Mouse (Mus musculus): ENCODE measurements at regions not wholly inside any gene's neighbourhood (a gene's known extent, or its start where the extent isn't known, plus 50 kb on each side); places are given as distances from the start of the nearest gene placed in this dataset.

GRCm38 (mm10) chr2:147803102-147803501, 243.7 kb downstream of the Foxa2 start:
- DNase-seq = peak; percentile 8 to 73

DNA sequence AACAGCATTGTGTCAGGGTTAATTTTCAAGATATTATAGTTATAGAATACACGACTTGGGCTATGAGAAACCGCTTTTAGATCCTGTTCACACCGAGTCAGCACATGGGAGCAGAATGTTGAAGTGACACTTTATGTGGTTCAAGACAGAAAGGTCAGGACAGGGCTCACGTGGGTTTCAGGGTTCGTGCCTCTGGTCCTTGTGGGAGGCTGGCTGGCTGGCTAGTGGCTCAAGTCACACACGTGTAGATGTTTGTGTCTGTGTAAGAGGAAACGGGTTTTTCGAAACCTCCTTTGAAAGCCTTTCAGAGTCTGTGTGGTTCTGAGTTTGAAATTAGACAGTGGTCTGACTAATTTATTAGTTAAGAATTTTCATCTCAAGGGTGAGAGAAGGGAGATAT, 255.3 kb downstream of the Foxa2 start:
- DNase-seq = no peak

GRCm38 (mm10) chr2:147789877-147790276, 256.9 kb downstream of the Foxa2 start:
- no peak for DNase-seq

GRCm38 (mm10) chr2:147789268-147789667, 257.5 kb downstream of the Foxa2 start:
- peak; percentile 50 to 85 for DNase-seq

DNA sequence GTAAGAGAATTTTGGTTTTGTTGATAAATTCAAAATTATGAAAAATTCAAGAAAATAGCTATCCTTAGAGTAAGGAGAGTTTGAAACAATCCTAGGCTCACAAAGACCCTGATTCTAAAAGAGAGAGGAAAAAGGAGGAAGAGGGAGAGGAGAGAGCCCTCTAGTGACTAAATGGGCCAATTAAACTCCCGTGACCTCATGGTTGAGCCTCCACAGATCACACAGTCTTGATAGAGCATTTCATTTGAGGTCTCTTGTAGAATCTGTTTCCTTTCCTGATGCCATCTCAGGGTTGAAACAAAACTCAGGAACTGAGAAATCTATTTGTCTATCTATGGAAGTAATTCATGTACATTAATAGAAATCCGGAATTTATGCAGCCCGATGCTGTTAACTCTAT, 258.8 kb downstream of the Foxa2 start:
- DNase-seq = no peak

- peak; percentile 29 to 32 for DNase-seq
Observed at GRCm38 (mm10) chr2:147782496-147782895, 264.3 kb downstream of the Foxa2 start.

GRCm38 (mm10) chr2:147776316-147776715, 270.5 kb downstream of the Foxa2 start:
- no peak for DNase-seq

DNA sequence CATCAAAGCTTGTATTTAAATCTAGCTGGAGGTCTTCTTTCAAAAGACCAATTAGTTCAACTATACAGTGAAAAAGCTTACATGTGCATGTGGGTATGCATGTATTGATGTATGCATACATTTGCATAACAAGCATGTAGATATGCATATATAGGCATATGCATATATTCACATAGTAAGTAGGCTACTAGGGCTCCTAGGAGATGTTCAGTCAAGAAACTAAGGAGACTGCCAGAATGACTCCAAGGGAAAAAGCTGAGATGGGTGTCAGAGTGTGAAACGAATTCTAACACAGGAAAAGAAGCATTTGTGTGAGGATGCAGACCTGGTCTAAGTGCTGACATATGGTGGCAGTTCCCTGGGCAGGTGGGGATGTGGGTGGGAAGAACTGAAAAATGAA, 274.2 kb downstream of the Foxa2 start:
- DNase-seq = no peak

GRCm38 (mm10) chr2:147753089-147753488, 293.7 kb downstream of the Foxa2 start:
- DNase-seq = no peak

GRCm38 (mm10) chr2:147751831-147752230, 294.9 kb downstream of the Foxa2 start:
- DNase-seq = no peak

DNA sequence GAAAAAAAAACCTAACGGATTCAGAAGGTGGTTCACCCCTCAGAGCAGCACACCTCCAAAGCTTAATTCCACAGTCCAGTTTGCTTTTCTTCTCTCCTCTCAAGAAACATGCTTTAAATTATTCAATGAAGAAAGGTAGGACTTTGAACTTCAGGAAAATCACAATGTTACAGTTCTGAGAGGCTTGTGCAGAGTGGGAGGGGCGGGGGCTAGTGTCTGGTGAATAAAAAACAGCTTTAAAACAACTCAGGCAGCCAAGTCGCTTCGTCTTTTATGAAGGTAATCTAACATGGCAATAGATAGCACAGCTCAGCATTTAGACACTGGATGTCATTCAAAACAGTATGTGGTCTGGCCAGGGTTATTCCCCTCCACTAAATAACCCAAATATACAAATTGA, 298.8 kb downstream of the Foxa2 start:
- DNase-seq = peak; percentile 33 to 61

DNA sequence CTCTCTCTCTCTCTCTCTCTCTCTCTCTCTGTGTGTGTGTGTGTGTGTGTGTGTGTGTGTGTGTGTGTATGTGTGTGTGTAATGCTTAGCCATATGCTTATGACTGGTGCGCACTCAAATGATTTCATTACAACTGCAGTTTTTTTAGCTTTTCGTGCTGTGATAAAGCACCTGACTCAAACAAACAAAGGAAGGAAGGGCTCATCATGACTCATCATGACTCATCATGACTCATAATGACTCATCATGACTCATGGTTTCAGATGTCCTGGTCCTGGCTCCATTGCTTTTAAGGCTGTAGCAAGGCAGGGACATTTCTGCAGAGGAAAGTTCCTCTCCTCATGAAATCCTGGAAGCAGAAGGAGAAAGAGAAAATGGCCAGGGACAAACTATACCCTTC, 302.9 kb downstream of the Foxa2 start:
- no peak for DNase-seq

- peak; percentile 13 to 34 for DNase-seq
Observed at GRCm38 (mm10) chr2:147738307-147738872, 308.4 kb downstream of the Foxa2 start.

DNA sequence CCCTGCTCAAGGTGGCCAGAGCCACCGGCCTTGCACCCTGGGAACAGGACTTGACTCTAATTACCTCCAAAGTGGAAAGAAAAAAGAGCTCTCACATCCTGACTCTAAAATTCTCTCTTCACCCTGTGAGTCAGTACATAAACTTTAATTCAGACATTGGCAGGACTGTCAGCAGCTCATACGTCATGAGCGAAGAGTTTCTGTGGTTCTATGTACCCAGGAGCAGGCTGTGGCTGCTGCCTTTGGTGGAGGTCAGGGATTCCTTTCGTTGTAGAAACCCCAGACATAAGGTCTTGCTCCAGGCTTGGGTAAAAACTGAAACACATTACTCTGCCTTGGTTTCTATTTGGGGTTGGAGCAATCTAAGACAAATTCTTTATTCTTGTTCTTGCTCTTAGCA, 319.4 kb downstream of the Foxa2 start:
- no peak for DNase-seq

GRCm38 (mm10) chr2:147718936-147719335, 327.8 kb downstream of the Foxa2 start:
- no peak for DNase-seq

- no peak for DNase-seq
Observed at GRCm38 (mm10) chr2:147717484-147717947, 329.3 kb downstream of the Foxa2 start.

DNA sequence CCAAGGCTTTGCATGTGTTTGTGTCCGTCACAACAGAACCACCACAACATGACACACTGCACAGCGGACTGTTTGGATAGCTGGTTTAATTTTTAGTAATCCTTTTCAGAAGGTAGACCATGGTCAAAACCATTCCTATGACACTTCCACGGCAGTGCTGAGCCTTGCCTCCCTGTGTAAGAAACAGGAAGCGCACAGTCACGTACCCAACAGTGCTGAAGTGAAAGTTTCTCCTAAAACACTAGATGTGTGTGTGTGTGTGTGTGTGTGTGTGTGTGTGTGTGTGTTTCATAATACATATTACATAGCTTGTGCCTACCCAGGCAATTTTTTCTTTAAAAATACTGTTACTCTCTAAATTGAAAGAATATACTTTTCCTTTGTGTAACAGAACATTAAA, 331.0 kb downstream of the Foxa2 start:
- DNase-seq = no peak

GRCm38 (mm10) chr2:147710593-147711265, 336.0 kb downstream of the Foxa2 start:
- DNase-seq = no peak

GRCm38 (mm10) chr2:147709799-147710198, 337.0 kb downstream of the Foxa2 start:
- no peak for DNase-seq

DNA sequence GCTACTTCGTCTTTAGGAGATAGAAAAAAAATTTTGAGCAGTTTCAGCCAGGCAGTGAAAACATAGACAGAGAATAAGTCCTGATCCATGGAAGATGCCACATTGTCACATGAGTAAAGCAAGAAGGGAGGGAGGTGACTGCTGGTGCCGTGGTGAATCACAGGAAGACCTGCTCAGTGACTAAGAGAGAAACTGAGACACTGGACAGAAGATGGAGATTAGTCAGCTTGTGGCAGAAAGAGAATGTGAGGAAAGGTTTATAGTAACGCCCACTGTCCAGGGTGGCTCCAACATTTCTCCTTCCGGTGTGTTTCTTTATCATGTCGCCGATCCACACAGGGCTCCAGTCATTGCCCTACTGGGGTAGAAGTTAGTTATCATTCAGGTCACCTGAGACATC, 339.6 kb downstream of the Foxa2 start:
- DNase-seq = no peak

DNA sequence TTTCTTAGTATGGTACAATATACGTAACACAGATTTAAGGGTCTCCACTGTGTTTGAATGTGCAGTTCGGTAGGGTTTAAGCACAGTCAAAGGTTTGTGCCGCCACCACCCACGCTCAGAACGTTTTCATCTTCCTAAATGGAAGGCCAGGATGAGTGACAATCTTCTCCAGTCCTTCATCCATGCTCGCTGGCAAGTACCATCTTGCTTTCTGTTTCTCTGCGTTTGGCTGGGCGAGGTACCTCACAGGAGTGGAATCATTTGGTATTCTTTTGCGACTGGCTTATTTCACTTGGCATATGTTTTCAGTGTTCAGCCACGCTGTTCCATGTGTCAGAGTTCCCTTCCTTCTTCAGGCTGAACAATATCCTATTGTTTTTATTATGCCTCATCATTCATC, 342.3 kb downstream of the Pax1 start:
- DNase-seq = no peak

DNA sequence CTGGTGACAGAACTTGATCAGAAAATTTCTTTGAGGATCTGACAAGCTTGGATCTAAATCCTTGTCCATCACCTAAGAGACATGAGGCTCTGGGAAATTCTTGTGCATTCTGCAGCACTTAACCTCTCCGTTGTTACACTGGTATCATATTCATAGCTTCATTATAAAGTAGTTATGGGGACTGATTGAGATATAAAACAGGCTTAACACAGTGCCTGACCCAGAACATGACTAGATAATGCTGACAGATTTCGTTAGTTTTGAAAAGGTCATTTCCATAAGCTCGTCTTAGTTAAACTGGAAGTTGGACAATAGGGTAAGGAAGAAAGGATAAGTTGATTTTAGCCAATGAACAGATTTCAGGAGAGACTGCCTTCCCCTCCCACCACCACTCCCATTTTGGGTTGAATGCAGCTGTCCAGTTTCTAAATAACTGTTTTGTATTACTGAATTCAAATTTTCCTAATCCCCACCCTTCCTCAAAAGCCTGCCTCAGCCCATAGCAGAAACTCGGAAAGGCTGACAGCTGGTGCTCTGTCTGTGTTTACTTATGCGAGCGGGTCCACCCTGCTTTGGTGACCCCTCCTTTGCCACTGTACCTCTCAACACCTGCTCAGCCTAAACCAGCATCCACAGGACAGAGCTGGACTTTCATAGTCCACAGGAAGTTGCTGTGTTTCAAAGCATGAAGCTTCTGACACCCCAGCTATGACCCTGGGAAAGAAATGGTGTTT, 340.8 kb downstream of the Pax1 start:
- no peak for DNase-seq

DNA sequence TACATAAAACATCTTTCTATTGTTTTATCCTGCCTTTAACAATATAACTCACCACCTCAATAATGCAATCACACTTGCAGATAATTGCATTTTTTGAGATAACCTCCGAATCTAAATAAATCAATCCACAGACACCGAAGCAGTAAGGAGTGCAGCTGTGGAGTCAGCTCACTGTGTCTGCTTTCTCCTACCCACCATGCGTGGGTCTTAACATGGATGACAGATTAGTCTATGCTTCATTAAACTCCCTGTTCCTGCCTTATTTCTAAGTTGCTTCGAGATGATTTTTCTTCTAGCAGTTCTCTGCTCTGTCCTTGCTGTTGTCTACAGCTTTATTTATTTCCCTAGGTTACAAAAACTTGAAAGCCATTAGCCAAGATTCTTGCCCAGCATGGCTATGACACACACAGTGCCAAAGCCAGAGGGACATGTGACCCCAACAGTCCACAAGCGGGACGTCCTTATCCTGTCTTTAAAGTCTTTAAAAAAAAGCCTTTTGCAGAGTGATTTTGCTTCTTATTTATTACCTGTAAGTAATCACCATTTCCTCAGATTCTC, 337.9 kb downstream of the Pax1 start:
- no peak for DNase-seq

GRCm38 (mm10) chr2:147691896-147692295, 330.2 kb downstream of the Pax1 start:
- no peak for DNase-seq
